In genomic region chr2:114196421-114196820, GRCm38 (mm10) we compare ENCODE assay signal across 22 mouse cellular contexts.
"Had no signal": no experiment of that assay in that cellular context is flagged by ENCODE, and none has a peak within 500 bp of the region (broad histone marks: within the 10 kb centered on the region; RNA-seq: fewer than 3 reads in every experiment).

No protein-coding gene starts in this region.

- H3K4me2 ChIP-seq: intestine, embryonic 15.5 days; kidney, embryonic 15.5 days; limb, embryonic 13.5 days; liver, embryonic 12.5 days; liver, embryonic 15.5 days; lung, embryonic 15.5 days; midbrain, embryonic 15.5 days; stomach, embryonic 15.5 days had no signal

- ATAC-seq: intestine, embryonic 15.5 days; liver, embryonic 12.5 days; midbrain, embryonic 15.5 days had no signal

- H3K27ac ChIP-seq: intestine, embryonic 15.5 days; kidney, embryonic 15.5 days; left cerebral cortex, adult 2 months; limb, embryonic 10.5 days; limb, embryonic 13.5 days; liver, embryonic 12.5 days; liver, embryonic 15.5 days; lung, embryonic 15.5 days; midbrain, embryonic 10.5 days; midbrain, embryonic 15.5 days; stomach, embryonic 15.5 days had no signal

- H3K4me3 ChIP-seq: intestine, embryonic 15.5 days; kidney, embryonic 15.5 days; left cerebral cortex, adult 2 months; limb, embryonic 10.5 days; limb, embryonic 13.5 days; liver, embryonic 12.5 days; liver, embryonic 15.5 days; lung, embryonic 15.5 days; megakaryocyte, embryonic 14.5 days; midbrain, embryonic 10.5 days; midbrain, embryonic 15.5 days; stomach, embryonic 15.5 days had no signal

- H3K27me3 ChIP-seq: intestine, embryonic 15.5 days; kidney, embryonic 15.5 days; limb, embryonic 13.5 days; liver, embryonic 12.5 days; liver, embryonic 15.5 days; lung, embryonic 15.5 days; megakaryocyte, embryonic 14.5 days; midbrain, embryonic 15.5 days; stomach, embryonic 15.5 days had no signal

- DNase-seq: kidney, adult 11 months; kidney, adult 8-10 months; kidney, postnatal 10 days; kidney, postnatal 36 days; layer of hippocampus, postnatal 36 days; liver; lung, adult 18-20 months; lung, postnatal 10 days; lung, postnatal 36 days; thymus, postnatal 25 days had no signal

- H3K9ac ChIP-seq: intestine, embryonic 15.5 days; kidney, embryonic 15.5 days; limb, embryonic 13.5 days; liver, embryonic 12.5 days; liver, embryonic 15.5 days; lung, embryonic 15.5 days; midbrain, embryonic 15.5 days; stomach, embryonic 15.5 days had no signal

- H3K9me3 ChIP-seq: intestine, embryonic 15.5 days; kidney, embryonic 15.5 days; limb, embryonic 10.5 days; limb, embryonic 13.5 days; liver, embryonic 12.5 days; liver, embryonic 15.5 days; lung, embryonic 15.5 days; megakaryocyte, embryonic 14.5 days; midbrain, embryonic 10.5 days; midbrain, embryonic 15.5 days; stomach, embryonic 15.5 days had no signal
